Mouse (Mus musculus) kidney, adult 9 months (tissue): ENCODE data around the gene Pde1a.

Experiments
- DNase-seq: peaks from one replicate; pipeline ENCODE4 v3.0.0; 2022

Pde1a gene

DNA sequence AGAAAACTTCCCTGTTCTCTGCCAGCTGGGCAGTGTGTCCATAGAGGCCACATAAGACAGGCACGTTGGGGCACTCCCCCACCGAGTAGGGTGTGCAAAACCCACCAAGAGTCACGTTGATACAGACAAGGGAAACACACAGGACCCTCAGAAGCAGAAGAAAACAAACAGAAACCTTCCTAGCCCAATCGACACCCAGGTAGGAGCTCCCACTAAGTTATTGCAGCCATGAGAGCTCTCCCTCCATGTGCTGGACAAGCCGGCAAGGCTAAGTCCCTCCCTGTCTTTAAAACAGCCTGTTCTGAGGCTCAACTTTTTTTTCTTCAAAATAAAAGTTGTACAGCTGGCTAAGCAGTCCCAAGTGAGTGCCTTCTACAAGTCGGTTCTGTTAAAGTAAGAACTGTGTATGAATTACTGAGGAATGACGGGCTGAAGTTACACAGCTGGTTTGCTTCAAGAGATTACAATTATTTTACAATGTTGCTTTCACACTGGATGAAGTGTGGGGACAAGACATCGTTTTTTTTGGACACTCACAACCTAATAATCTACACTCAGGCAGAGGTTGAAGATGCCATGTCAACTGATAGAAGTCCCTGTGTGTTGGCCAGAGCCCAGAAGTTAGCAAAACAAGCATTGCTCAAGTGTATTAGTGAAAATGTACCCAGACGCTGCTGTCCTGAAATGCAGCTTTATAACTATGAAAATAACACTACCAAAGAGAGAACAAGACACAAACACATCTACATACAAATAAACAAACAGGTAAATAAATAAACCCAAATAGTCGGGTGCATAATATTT lies 90.4 kb downstream of the Pde1a start:
- DNase-seq, result peak; percentile 67

DNA sequence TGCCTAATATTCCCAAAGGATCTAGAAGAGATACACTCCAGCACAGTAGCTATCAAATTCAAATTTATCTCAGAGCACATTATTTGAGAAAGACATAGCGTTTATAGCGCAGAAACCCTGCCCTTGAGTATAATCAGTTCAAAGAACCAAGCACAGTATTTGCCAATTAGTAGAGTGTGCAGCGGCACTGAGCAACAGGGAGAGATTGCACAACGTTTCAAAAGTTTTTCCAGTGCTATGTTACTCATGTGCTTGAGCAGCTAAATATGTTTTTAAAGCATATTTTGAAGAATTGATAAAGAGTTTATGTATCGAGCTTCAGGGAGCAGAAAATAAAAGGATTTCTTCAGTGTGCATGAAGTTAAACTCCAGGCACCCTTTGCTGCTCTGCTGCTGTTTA lies 91.3 kb downstream of the Pde1a start:
- peak; percentile 29 for DNase-seq

DNA sequence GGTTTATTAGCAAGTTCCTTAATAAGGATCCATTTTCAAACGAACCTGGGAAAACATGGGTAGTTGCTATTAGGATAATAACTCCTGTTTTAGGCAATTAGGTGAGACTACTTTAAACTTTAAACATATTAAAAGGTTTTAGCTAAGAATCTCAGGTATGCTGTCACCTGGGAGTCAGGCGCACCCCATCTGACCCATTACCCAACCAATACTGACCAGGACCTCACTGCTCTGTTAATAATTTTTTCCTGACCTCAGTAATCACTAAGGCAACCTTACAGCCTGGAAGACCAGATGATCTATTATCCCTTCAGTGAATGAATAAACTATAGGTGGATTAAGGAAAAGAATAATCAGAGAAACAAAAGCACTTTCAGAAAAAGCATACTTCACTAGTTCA lies 100.2 kb downstream of the Pde1a start:
- peak; percentile 81 for DNase-seq

DNA sequence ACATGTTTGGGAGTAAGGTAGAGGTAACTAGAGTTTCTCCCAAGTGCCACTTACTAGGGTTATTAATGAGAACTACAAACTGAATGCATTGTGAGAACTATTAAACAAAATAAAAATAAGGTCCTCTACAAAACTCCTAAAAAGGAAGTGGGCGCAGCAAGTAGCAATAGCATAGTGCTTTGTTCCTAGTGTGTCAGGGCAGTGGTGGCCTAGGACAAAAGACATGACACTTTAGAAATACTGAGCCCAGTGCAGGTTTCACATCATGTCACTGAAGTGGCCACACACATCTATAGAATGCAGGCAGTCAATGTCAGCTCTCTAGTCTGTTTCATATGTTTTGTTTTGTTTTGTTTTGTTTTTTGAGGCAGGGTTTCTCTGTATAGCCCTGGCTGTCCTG lies 103.2 kb downstream of the Pde1a start:
- DNase-seq, result no peak

DNA sequence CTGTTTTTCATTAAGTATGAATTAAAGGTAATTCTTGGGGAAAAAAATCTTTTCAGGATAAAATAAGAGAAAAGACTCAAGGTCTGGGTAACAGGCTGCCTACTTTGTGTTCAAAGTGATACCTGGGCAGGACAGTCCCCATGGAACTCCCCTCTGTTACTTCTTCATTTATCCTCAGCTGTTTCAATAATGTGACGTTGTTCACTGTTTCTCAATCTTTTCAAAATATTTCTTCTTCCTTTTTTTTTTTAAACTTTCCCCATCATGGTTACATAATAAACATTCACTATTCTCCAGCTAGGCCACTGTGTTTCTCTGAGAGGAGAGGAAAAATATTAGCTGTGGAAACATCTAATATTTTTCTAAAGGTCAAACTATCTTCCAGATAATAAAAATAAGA lies 103.7 kb downstream of the Pde1a start:
- no peak for DNase-seq

DNA sequence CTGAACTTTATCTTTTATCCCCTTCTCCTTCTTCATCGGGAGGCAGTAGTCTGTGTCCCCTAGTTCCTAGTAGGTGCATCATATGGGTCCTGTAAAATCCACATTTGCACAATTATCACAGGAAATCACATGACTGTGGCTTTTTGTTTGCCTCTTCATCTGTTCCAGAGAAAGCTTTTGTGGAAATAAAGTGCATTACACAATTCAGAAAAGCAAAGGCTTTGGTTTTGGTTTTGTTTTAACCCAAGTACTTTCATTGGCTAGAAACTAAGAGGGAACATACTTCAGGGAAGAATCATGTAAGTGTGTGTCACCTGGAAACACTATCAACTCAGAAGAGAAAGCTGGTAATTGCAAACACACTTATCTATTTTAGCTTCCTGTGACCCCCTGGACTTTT lies 104.2 kb downstream of the Pde1a start:
- no peak for DNase-seq

DNA sequence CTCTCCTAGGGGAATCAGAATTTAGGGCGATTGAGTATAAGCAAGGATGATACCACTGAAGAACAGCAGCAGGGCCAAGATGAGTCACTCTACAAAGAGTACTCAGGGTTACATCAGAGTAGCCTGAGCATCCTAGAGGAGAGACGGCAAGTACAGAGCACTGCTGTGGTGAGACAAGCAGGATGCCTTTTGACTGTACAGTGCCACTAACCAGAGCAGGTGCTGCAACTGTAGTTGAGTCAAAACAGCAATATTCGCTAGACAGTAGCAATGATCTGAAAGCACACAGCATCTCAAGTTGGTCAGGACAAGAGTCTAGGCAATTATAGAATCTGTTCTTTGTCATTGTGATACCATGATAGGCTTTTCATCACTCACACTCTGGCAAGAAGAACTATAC lies 115.1 kb downstream of the Pde1a start:
- no peak for DNase-seq

DNA sequence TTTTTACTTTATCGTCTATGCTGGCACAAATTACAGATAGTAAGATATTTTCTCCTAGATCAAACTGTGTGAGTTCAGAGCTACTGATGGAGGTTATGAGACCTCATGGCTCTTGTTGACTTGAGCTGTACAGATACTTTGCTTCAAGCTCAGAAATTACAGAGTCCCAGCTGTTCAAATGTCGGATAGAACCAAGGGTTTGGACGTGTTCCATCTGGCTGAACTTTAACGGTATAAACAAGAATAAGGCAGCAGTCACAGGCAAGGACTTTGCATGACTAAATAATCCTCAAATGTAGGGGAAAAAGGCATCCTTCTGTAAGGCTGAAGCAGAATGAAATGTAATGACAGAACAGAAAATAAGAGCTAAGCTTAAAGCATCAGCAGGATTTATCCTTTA lies 116.2 kb downstream of the Pde1a start:
- DNase-seq, result peak; percentile 61

DNA sequence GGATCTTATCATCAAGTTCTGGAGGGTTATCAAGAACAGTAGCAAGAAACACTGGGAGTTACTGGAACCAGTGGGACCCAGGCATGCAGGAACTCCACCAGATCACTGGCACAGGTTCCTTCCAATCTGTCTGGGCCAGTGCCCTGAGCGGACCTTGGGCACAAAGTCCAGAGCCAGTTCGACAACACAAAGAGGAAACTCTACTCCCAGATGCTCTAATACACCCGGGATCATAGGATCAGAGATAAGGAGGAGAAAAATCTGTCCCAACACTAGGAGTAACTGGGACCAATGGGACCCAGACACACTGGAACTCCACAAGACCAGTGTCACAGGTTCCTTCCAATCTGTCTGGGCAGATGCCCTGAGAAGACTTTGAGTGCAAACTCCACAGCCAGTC lies 130.1 kb downstream of the Pde1a start:
- DNase-seq, result peak; percentile 33

DNA sequence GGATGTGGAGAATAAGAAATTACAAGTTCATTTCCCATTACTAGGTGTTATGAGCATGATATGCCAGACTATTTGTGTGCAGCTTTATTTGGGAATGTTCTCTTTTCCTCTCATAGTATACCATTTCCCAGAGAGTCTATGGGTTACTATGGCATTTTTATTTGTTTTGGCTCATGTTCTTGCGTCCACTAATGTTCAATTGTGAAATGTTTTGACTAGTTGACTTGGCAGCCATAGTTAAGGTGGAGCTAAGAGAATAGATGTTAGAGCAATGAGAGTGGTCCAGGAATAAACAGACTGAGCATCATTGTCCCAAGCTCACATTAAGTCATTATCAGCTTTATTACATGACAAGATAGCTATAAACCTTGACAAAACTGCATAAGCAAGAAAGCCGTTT lies 130.8 kb downstream of the Pde1a start:
- no peak for DNase-seq

DNA sequence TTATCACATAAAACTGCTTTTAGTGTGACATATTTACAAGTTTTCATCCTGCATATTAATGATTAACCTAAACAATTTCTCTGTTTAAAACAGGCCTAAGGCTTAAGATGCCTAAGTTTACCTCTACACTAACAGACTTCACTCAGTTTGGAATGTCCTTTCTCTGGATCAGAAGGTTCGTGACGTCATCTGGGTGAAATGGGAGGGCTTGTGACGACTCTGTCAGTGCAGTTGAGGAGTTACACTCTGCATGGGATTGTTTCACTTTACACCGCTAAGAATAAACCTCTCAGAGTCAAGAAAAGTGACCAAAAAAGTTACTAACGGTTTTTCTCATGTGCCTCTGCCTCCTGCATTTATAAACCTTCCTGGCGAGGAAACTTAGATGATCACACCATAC lies 137.6 kb downstream of the Pde1a start:
- DNase-seq, result peak; percentile 46

DNA sequence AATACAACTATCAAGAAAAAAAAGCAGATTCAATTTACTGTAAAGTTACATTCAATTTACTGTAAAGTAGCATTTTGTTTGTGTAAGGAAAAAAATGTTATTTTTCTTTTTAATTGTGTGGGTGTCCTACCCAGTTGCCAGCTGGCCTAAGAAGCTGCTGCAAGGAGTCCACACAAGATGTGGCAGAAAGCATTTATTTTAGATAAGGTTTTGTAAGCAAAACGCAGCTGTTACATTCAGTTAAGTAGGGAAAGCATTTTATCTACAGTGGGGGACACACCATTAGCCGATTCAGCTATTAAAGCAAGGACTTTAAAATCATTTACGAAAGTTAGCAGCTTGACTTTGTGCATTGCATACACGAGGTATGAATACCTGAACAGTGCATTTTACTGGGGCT lies 145.5 kb downstream of the Pde1a start:
- no peak for DNase-seq

DNA sequence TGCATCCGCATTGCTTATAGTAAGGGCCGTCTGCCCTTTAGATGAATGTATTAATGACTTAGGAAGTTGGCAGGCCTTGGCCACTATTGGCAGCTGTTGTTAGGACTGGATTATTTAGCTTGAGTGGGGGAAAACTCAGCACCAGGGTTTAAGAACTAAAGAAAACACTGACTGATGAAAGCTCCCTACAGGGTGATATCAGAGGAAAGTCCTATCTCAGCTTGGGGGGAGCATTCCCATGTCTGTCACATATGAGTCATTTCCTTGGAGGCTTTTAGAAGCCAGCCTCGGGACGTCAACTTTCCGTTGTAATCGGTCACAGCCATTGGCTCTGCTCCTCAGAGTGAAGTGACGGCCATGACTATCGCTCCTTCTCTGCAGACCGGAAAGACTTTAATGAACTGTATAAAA lies 146.0 kb downstream of the Pde1a start:
- no peak for DNase-seq

DNA sequence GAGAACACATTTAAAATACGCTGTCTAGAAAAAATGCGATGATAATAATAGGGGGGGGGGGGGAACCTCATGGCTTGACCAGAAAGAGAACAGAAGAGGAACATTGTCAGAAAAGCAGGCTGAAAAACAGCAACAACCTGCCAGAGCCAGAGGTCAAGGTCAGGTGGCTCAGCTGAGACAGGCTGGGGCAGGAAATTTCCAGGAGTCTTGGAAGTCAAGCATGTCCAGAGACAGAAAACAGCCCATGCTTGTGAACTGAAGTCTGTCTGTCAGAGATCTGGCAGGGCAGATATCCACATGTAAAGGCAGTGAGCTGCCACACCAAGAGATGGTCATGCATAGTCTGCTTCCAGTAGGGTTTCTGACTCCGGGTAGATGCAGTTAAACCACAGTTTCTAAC lies 147.5 kb downstream of the Pde1a start:
- DNase-seq, result no peak

DNA sequence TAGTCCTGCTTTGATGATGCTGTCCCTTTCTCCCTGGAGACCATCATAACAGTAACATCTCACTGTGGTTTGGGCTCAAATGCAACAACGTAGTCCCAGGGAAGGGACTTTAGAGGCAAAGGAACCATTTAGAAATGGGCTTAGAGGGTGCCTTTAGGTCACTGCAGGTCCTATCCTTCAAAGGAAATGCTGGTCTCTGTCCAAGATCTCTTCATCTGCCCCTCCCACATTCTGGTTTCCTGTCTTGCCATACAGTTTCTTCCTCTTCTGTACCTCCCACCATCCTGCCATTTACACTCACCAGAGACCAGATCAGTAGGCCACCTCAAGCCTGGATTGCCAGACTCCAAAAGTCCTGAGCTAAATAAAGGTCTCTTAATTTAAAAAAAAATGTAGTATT lies 150.3 kb downstream of the Pde1a start:
- no peak for DNase-seq

DNA sequence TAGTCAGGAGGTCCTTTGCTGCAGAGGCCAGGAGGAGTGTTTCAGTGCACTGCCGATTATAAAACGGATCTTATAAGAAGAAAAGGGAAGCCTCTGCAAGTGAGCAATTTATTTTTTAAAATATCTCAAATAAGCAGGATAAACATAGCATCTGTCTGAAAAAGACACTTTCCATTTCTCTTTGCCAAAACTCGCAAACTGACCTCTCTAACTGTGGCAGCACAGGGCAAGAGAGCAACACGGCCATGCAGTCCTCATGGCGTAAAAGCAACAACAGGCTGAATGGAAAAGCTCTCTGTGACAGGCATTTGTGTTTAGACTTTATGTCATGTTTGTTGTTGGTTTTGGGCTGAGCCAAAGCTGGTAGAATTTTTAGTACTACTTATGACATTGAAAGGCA lies 152.0 kb downstream of the Pde1a start:
- peak; percentile 42 for DNase-seq

DNA sequence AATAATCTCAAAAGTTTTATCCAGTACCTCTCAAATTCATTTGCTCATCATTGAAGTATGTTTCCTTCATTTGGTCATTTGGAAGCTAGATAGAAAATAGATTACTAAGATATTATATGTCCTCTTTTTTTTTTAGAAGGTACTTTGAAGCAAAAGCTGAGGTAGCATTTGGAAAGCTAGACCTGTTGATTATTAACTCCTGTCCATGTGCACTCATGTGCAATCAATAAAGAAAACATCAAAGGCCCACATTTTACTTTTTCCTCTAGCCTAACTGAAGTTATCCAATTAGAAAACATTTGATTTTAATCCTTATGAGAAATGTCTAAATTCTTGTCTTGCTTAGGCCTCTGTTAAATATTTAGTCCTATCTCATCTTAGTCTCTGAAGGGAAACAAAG lies 153.3 kb downstream of the Pde1a start:
- DNase-seq, result peak; percentile 76

DNA sequence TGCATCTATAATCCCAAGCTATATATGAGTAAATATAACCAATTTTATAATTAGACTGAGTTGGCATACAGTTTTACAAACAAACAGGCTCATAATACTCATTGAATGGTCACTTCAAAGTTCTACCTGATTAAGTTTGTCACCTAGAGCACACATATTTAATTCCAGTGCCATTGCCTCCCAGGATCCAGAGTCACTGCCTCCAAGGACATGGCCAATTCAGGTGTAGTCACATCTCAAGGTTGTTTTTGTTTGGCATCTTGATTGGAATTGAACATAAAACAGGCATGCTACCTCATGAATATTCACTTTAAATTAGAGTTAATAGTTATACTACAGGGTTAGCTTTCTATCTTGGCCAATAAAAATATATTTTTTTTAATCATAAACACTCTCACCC lies 157.0 kb downstream of the Pde1a start:
- peak; percentile 45 for DNase-seq

DNA sequence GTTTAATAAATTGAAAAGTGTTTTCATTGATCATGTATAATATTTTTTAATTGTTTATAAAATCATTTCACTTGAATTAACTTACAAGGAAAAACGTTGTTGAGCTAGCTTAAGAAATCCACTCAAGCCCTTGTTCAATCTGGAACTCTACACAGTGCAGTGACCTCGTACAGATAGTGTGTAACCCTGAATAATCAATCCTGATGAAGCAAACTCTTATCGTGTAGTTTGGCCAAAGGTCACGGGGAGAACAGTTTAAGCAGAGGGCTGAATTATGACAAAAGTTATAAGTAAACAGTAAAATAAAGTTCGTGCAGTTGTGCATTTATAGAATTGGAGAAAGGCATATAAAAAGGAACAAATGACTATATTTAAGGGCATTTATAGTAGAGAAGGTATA lies 159.7 kb downstream of the Pde1a start:
- no peak for DNase-seq

DNA sequence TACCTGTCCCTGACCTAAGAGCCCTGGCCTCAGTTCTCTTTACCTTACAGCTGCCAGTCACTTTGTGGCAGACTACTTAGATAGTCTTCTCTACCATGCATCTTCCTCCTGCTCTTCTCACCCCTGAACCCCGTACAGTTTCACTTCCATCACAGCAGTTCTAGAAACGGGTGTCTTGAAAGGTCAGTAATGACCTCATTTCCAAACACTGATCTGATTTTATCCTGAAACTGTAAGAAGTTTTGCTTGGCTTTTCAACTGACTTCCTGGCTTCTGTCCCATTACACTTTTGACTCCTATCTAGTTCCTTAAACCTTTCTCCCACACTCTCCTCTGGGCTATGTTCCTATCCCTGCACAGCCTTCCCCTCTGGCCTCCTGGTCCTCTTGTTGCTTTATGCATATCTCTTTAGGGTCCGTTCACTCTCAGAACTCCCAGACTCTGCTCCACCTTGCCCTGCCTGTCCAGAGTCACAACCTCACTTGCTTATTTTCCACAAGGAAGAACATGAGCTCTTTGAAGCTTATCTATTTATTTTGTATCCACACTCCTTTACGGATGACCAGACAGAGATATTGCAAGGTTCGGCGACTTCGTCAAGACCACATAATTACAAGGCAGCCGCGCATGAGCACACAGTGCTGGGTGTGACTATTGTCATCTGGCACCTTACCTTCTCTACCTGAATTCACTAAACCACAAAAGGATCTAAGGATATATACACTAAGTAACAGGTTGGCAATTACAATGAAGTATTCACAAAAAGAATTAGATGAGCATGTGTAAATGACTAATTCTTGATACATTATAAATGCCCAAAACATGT lies 162.4 kb downstream of the Pde1a start:
- peak; percentile 50 for DNase-seq

DNA sequence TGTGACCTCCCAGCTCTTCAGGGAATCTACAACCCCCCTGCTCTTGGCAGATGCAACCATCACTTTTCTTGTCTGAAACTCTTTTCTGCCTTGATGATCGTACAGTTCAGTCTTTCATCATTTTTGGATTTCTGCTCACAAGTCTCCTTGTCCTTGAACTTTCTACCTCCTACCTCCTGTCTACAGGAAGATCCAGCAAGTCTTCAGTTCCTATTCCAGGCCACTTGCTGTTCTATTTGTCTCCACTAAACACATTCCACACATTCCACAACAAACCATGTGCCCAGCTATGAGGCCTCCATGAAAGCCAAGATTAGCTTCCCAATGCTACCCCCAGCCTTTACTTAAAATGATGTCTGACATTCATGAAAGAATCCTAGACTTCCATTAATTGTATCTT lies 163.2 kb downstream of the Pde1a start:
- peak; percentile 52 for DNase-seq

DNA sequence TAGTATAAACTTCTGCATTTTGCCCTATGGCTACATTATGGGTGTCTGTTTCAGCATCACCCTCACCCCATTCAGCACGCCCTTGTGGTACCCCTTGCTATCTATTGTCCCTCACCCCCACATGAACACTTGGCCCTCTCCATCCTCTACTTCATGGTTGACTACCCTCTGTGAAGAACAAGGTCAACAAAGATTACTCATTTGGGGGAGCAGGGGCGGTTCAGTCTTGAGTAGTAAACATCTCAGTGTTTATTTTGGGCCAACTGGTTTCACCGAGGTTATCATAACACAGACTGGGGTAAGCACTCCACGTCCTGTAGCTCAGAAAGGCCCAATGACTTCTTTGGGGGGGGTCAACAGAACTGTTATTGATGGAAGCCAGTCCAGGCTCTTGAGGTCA lies 164.3 kb downstream of the Pde1a start:
- DNase-seq, result peak; percentile 73

DNA sequence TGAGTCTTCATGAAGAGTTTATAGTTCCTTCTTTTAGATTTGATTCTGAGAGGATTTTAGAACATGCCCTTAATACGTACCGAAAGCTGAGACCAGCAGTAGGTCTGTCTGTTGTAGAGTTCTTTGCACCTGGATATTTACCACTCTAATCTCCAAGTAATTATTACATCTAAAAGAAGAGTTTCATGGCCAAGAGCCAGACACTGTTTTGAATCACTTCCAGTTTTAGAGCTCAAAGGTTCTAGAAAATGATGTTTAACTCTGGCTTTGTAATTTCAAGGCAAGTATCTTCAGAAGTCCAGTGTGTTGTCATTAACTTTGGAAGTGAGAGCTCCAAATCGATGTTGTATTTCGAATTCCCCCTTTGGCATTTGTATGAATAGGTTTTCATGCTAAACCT lies 167.8 kb downstream of the Pde1a start:
- peak; percentile 89 for DNase-seq

DNA sequence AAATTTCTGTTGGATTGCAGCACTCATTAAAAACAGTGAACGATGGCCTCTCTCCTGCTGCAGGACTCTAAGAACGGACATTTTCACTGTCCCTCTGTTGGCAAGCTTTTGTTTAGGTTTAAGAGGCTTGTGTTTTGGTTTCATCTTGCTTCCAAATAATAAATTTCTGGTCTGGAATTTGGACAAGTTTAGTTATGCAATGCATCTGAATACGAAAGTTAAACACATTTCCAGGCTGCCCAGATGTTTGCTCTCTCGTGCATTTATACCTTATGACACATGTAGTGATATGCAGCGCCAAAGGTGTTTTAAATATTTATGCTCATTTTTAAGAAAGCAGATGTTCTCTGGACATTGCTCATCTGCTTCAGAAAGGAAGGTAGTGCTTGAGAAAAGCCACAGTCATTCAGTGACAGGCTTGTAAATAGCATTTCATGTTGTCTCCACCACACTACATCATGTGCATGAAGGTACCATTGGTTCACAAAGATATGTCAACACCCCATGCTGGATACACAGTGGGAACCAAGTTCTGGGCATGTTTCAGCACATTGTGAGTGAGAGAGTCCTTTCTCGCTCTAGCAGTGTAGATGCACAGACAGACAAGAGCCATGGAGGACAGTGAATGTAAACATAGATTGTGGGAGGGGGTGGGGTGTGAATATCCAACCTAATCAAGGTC lies 171.5 kb downstream of the Pde1a start:
- no peak for DNase-seq
